Mouse (Mus musculus): ENCODE measurements around the gene Pi4k2a. TPM values are rescaled to one million over a fixed set of nuclear protein-coding genes. Genes with fewer than 3 reads are reported as not detected.
"Not testable (repeated sequence)": the region's sequence is repeated elsewhere in the genome, so short reads cannot be mapped to it uniquely, and the experiment has no call there.

Gene Pi4k2a
- polyA plus RNA-seq, 1 experiment from 2014 or later, result 24.2 TPM

- no peak overlapping the region for H3K27ac ChIP-seq (ENCODE audit: low read length)
- no peaks in the 10 kb centered on the region for H3K4me1 ChIP-seq (ENCODE audit: insufficient read depth, low read depth, low read length)
- no peak overlapping the region for H3K4me3 ChIP-seq (ENCODE audit: low read depth, low read length)
- no peak overlapping the region for H3K4me2 ChIP-seq (replicated peaks; ENCODE audit: low read depth, low read length)
- TF ChIP-seq CTCF (IDR thresholded peaks at IDR 0.05) (no peak), EP300 (IDR thresholded peaks at IDR 0.05) (no peak)
- H3K9ac ChIP-seq (replicated peaks; ENCODE audit: low read depth), result no peak overlapping the region
- 92% methylated on average over 12 of the region's 12 CpGs for WGBS
- no peak for DNase-seq (ENCODE audit: low spot score)
- no peaks in the 10 kb centered on the region for H3K9me3 ChIP-seq (ENCODE audit: low read length)
- no peak for ATAC-seq
- H3K36me3 ChIP-seq (ENCODE audit: insufficient read depth, low read length), result no peaks in the 10 kb centered on the region
- no peaks in the 10 kb centered on the region for H3K27me3 ChIP-seq (replicated peaks; ENCODE audit: insufficient read depth, low read length)
Measured at GRCm38 (mm10) chr19:42079006-42079405, 11.3 kb upstream of the Pi4k2a start.

- H3K4me2 ChIP-seq (replicated peaks; ENCODE audit: low read depth, low read length), result no peak overlapping the region
- no peaks in the 10 kb centered on the region for H3K4me1 ChIP-seq (ENCODE audit: insufficient read depth, low read depth, low read length)
- H3K27ac ChIP-seq (ENCODE audit: low read length), result no peak overlapping the region
- TF ChIP-seq CTCF (IDR thresholded peaks at IDR 0.05) (no peak), EP300 (IDR thresholded peaks at IDR 0.05) (no peak)
- no peak for DNase-seq (ENCODE audit: low spot score)
- H3K9ac ChIP-seq (replicated peaks; ENCODE audit: low read depth), result no peak overlapping the region
- 79% methylated on average over 5 of the region's 5 CpGs for WGBS
- no peaks in the 10 kb centered on the region for H3K9me3 ChIP-seq (ENCODE audit: low read length)
- no peak overlapping the region for H3K4me3 ChIP-seq (ENCODE audit: low read depth, low read length)
- H3K27me3 ChIP-seq (replicated peaks; ENCODE audit: insufficient read depth, low read length), result no peaks in the 10 kb centered on the region
- H3K36me3 ChIP-seq (ENCODE audit: insufficient read depth, low read length), result no peaks in the 10 kb centered on the region
- no peak for ATAC-seq
Measured at GRCm38 (mm10) chr19:42079950-42080349, 10.3 kb upstream of the Pi4k2a start.

GRCm38 (mm10) chr19:42080469-42080868 lies 9.8 kb upstream of the Pi4k2a start:
- 84% methylated on average over 11 of the region's 11 CpGs for WGBS
- H3K27ac ChIP-seq (ENCODE audit: low read length), result no peak overlapping the region
- no peaks in the 10 kb centered on the region for H3K36me3 ChIP-seq (ENCODE audit: insufficient read depth, low read length)
- DNase-seq (ENCODE audit: low spot score) (no peak), ATAC-seq (no peak)
- H3K27me3 ChIP-seq (replicated peaks; ENCODE audit: insufficient read depth, low read length), result no peaks in the 10 kb centered on the region
- H3K4me3 ChIP-seq (ENCODE audit: low read depth, low read length), result no peak overlapping the region
- TF ChIP-seq EP300 (IDR thresholded peaks at IDR 0.05) (no peak), CTCF (IDR thresholded peaks at IDR 0.05) (no peak)
- H3K9ac ChIP-seq (replicated peaks; ENCODE audit: low read depth), result no peak overlapping the region
- H3K9me3 ChIP-seq (ENCODE audit: low read length), result no peaks in the 10 kb centered on the region
- no peak overlapping the region for H3K4me2 ChIP-seq (replicated peaks; ENCODE audit: low read depth, low read length)
- H3K4me1 ChIP-seq (ENCODE audit: insufficient read depth, low read depth, low read length), result 0 out of 2 replicates have a peak, but pooled peaks cover 1% of the 10 kb centered on the region

GRCm38 (mm10) chr19:42081613-42082012 lies 8.7 kb upstream of the Pi4k2a start:
- H3K4me3 ChIP-seq (ENCODE audit: low read depth, low read length); H3K9ac ChIP-seq (replicated peaks; ENCODE audit: low read depth); H3K9me3 ChIP-seq (ENCODE audit: low read length); H3K36me3 ChIP-seq (ENCODE audit: insufficient read depth, low read length); ATAC-seq; H3K4me2 ChIP-seq (replicated peaks; ENCODE audit: low read depth, low read length); H3K27ac ChIP-seq (ENCODE audit: low read length); H3K27me3 ChIP-seq (replicated peaks; ENCODE audit: insufficient read depth, low read length); H3K4me1 ChIP-seq (ENCODE audit: insufficient read depth, low read depth, low read length); DNase-seq (ENCODE audit: low spot score): not testable (repeated sequence)
- WGBS, result 87% methylated on average over 5 of the region's 5 CpGs

GRCm38 (mm10) chr19:42085690-42086089 lies 4.6 kb upstream of the Pi4k2a start:
- Histone ChIP-seq H3K4me2 (replicated peaks; ENCODE audit: low read depth, low read length) (peak overlapping the region; percentile 68), H3K4me1 (ENCODE audit: insufficient read depth, low read depth, low read length) (peaks cover 14% of the 10 kb centered on the region; the same call in 1 of the 2 replicates), H3K27me3 (replicated peaks; ENCODE audit: insufficient read depth, low read length) (no peaks in the 10 kb centered on the region), H3K36me3 (ENCODE audit: insufficient read depth, low read length) (no peaks in the 10 kb centered on the region), H3K27ac (ENCODE audit: low read length) (no peak overlapping the region), H3K4me3 (ENCODE audit: low read depth, low read length) (peak overlapping the region; percentile 39), H3K9ac (replicated peaks; ENCODE audit: low read depth) (peak overlapping the region; percentile 29; the same call in 1 of the 2 replicates), H3K9me3 (ENCODE audit: low read length) (no peaks in the 10 kb centered on the region)
- TF ChIP-seq EP300 (IDR thresholded peaks at IDR 0.05), result no peak
- TF ChIP-seq CTCF (IDR thresholded peaks at IDR 0.05), result no peak
- 6% methylated on average over 10 of the region's 10 CpGs for WGBS
- ATAC-seq (no peak), DNase-seq (ENCODE audit: low spot score) (no peak)

- Histone ChIP-seq H3K4me1 (ENCODE audit: insufficient read depth, low read depth, low read length) (peaks cover 14% of the 10 kb centered on the region; the same call in 1 of the 2 replicates), H3K27ac (ENCODE audit: low read length) (no peak within 1 kb of the TSS), H3K9ac (replicated peaks; ENCODE audit: low read depth) (peak within 1 kb of the TSS; percentile 29; the same call in 1 of the 2 replicates), H3K4me2 (replicated peaks; ENCODE audit: low read depth, low read length) (peak within 1 kb of the TSS; percentile 68), H3K4me3 (ENCODE audit: low read depth, low read length) (peak within 1 kb of the TSS; percentile 39), H3K27me3 (replicated peaks; ENCODE audit: insufficient read depth, low read length) (no peaks in the 10 kb centered on the region), H3K36me3 (ENCODE audit: insufficient read depth, low read length) (no peaks in the 10 kb centered on the region), H3K9me3 (ENCODE audit: low read length) (no peaks in the 10 kb centered on the region)
- ATAC-seq (peak; percentile 24), DNase-seq (ENCODE audit: low spot score) (peak; percentile 83)
- WGBS, result under 1% methylated on average over 21 of the region's 21 CpGs
- TF ChIP-seq EP300 (IDR thresholded peaks at IDR 0.05) (no peak), CTCF (IDR thresholded peaks at IDR 0.05) (no peak)
Measured at GRCm38 (mm10) chr19:42086166-42086565, 4.1 kb upstream of the Pi4k2a start, which contains the start of gene Morn4. Gene Morn4 (minus strand): TSS chr19:42086357.

All from lung, postnatal 0 days (tissue).